Mouse (Mus musculus): Measurements from ENCODE around the gene Vti1b.
"Not testable (repeated sequence)": the region's sequence is repeated elsewhere in the genome, so short reads cannot be mapped to it uniquely, and the experiment has no call there.

Gene Vti1b

DNA sequence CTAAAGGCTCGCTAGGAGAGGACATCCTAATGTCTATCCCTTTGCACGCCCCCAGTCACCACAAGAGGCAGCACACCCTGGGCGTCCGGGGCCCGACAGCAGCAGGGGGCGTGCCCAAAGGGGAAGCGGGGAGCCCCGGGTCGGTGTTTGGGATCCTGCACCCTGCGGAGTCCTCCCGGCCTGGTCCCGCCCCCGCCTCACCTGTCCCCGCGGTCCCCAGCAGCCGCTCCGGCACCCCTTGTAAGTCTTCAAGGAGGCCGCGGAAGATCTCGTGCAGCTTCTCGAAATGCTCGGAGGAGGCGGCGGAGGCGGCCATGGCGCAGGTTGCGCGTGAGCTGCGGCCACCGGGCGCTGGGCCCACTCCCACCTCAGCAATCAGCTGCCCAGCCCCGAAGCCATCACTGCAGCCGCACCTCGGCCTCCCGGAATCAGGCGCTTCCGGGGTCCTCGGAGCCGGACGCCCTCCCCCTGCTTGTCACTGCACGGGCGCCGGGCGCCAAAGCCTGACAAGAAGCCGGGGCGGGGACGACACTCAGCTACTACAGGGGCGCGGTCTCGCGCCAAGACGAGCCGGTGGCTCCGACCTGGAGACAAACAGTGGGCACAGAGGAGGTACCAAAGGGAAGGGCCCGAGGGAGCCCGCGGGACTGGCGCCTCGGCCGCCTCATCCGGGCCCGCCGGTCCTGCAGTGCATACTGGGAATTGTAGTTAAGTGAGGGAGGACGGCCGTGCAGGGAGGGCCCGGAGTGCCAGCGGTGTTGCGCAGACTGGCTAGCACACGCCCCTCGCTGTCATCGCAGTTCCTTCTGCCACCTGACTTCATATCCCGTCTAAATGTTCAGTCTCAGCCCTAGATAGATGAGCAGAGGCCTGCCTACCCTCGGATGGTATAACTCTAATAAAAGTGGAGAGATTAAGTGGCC, at the start of gene Vti1b:
TSS of gene Vti1b (minus strand) at position 649 of the 923 bp plus-strand sequence.
- DNase-seq = peak; percentile 95

DNA sequence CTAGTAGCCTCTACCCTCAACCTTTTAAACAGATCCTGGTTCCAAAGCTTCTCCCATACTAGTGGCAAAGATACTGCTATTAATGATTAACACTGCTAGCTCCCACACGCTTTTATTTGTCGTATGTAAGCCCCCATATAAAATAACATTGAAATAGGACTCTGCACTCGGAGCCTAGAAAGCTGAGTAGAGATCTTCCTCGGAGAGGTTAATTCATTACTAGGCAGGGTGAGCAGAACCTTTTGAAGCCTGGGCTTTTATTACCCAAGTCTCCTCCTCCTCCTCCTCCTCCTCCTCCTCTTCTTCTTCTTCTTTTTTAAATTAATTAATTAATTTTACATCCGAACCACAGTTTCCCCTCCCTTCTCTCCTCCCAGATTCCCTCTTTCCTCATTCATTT, 45.0 kb upstream of the Vti1b start:
- DNase-seq = no peak

DNA sequence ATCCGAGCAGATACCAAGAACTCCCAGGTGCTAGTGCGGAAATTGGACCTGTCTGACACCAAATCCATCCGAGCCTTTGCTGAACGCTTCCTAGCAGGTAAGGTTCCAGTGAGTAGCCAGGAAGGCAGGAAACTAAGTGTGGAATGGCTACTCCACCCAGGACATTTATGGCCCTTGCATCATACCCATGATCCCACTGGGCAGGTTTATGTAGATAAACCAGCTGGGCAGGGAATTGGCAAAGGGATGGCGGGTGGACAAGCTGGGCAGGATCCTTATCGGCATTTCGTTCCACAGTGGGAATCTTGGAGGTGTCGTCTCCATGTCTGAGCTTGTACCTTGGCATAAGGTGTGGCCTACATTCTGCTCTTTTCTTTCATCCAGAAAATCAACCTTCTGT, 39.0 kb upstream of the Vti1b start:
- DNase-seq = no peak

DNA sequence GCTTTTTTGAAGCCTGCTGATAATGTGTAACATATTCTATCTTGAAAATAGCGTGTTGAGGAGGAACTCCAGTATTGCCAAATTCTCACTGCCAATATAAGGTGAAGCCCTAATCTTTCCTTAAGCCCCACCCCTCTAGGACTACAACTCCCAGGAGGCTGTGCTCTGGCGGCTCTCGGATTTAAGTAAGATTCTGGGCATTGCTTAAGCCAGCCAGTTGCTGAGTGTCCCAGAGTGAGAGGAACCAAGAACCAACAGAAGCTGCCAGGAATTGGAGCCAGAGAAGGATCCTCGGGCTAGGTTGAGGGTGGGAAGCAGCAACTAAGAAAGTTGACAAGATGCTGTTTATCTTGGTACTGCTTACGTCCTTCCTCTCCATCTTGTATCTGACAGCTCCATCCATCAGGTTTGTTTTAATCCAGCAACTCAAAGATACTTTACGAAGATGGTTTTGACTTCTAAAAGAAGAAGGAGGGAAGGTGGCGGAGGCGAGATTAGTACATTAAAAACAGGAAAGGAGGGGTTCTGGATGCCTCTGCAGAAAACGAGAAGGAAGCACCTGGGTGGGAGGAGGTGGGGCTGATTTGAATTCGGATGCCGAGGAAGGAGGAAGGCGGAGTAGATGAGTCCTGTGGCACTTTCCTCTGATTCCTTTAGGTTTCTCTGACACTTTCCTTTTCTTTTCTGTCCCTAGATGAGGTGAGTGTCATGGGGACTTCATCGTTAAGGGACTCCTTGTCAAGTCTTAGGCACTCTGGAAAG, 36.4 kb upstream of the Vti1b start, which contains the start of gene Rdh12:
TSS of gene Rdh12 (plus strand) at position 212 of the 762 bp plus-strand sequence.
- DNase-seq = peak; percentile 38

DNA sequence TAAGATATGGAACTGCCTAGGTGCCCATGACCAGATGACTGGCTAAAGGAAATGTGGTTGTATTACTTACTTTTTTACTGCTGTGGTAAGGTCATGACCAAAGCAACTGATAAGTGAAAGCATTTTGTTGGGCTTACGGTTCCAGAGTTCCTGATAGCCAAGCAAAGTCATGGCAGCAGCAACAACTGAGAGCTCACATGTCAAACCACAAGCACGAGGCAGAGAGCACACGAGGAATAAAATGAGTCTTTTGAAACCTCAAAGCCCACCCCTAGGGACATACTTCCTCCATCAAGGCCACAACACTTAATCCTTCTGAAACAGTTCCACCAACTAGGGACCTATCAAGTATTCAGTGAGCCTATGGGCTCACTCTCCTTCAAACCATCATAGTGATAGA, 29.4 kb upstream of the Vti1b start:
- no peak for DNase-seq

DNA sequence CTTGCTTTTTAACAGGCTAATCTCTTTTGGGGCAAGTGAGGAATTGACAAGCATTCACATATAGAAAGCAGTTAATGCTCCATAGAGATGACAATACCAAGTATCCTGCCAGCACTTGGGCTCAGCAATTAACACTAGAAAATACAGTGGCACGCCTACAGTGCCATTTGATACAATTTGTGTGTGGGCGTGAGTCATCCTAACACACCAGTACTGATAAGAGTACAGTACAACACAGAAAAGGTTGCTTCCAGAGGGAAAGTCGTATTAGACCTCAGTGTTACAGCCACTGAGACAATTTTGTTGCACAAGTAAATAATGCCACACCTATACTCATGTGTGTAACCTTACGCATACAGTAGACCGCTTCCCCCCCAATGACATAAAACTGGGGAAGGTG, 24.6 kb upstream of the Vti1b start:
- no peak for DNase-seq

DNA sequence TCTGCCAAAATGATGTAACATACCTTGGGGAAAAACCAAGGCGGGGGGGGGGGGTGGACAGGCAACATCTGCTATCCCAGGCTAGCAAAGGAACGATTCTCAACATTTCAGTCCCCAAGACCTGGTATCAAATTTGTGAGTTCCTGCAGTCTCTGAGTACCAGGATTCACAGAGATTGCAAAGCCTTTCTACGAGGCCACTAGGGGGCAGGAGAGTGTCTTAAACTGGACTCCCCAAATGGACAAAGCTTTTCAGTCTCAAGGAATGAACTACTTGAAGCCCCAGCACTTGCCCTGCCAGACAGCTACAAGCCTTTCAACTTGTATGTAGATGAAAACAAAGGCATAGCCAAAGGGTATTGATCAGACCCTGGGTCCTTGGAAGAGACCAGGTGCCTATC, 21.0 kb upstream of the Vti1b start:
- peak; percentile 45 for DNase-seq

DNA sequence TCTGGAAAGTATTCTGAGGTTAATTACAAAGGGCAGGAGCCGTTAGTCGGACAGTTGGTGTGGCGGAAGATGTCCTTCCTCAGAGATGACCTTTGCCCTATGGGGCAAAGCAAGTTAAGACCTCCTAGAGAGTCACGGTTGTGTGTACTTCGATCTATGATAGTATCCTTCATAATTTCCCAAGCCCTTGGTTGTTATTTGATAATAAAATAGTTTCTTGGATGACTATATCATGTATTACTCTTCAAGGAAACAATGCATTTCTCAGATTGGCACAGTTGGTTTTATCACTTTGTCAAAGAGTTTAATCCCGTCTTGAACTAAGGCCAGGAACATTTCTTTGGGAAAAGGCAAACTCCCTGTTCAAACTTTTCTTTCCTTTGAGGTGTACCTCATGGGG, 19.7 kb upstream of the Vti1b start, which contains the start of gene Rdh11:
TSS of gene Rdh11 (minus strand) at position 101 of the 400 bp plus-strand sequence.
- DNase-seq = no peak

DNA sequence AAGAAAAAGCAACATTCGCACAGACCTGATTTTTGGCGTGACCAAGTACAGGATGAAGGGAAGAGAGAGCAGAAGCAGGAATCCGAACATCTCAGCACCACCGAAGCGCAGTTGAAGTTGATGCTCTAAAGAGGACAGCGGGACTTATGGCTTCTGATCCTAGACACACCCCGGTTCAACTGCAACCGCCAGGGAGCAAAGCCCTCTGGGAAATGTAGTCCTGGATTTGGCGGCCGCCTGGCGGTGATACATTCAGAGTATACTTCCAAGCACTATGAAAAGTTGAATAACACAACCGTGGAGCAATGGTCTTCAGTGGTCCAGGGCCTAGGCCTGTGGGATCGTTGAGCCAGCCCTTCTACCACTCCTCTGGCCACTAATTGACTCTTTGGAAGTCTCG, 19.2 kb upstream of the Vti1b start:
- DNase-seq = peak; percentile 76

DNA sequence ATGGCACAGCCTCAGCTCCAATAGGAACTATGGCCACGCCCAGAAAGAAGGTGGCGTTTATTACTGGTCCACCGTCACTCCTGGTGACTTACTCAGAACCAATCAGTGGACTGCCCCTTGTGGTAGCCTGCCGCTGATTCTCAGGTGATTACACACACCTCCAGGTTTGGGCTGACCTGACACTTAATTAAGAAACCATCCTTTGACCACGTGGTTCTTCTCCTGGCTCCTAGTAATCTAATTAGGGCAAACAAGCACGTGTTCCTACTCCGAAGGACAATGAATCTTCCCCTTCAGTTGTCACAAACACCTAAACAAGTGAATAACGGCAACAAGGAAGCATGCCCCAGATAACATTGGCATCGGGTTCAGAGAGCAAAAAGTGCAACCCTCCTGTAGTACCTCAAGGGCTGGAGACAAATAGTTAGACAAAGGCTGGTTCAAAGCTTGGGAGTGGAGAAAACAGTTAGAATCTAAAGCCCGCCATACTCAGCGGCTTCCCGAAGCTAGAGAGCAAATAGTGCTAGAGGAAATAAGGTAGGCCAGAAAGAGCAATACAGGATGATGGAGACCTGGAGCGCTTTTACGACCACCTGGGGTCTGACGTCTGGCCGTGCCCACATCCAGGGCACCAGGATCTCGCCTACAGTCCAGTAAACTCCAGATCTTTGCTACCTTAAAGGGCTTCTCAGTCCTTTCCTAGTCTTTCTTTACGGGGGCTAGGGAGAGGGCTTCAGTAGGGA, 18.6 kb upstream of the Vti1b start:
- DNase-seq = peak; percentile 45

DNA sequence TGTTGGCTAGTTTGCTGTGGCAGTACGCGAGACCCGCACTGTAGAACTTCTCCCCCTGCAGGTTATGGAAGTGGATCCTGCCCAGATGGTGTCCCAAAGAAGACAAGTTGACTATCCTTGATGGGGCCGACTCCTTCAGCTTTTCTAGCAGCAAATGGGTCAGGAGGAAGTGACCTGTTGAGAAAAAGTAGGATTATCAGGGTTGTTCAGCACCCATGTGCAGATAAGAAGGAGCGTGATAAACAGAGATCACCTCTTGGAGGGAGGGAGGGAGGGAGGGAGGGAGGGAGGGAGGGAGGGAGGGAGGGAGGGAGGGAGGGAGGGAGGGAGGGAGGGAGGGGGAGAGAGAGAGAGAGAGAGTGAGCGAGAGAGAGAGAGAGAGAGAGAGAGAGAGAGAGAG, 12.7 kb upstream of the Vti1b start:
- not testable (repeated sequence) for DNase-seq

DNA sequence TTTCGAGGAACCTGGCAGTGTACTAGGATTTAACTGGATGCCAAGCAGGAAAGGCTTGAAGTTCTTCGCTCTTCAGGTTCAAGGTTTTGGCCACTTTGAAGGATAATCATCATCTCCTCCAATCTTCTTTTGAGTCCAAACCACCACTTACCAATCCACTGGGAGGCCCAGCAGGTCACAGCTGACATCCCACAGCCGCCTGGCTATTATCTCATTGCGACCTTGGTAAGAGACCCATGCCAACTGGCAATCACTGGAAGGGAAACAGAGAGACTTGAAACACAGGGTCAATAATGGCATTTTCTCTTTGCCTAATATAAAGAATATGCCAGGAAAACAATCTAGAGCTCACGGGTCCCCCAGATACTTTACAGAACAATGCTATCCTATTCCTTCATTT, 3.5 kb upstream of the Vti1b start:
- DNase-seq = no peak

DNA sequence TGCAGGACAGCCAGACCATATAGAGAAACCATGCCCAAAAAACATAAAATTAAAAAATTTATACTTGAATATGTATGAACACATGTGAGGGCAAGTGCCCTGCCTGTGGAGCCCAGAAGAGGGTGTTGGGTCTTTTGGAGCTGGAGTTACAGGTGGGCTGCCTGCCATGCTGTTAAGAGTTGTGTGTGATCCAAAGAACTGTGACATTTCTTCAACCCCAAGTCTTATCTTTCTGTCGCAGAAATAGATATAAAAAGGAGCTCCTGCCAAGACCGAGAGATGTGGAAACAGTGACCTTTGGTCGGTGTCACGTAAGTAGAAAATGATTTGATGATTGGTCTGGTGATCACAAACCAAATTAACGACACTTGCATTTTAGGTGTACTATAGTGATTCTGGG, 1.3 kb upstream of the Vti1b start:
- no peak for DNase-seq

DNA sequence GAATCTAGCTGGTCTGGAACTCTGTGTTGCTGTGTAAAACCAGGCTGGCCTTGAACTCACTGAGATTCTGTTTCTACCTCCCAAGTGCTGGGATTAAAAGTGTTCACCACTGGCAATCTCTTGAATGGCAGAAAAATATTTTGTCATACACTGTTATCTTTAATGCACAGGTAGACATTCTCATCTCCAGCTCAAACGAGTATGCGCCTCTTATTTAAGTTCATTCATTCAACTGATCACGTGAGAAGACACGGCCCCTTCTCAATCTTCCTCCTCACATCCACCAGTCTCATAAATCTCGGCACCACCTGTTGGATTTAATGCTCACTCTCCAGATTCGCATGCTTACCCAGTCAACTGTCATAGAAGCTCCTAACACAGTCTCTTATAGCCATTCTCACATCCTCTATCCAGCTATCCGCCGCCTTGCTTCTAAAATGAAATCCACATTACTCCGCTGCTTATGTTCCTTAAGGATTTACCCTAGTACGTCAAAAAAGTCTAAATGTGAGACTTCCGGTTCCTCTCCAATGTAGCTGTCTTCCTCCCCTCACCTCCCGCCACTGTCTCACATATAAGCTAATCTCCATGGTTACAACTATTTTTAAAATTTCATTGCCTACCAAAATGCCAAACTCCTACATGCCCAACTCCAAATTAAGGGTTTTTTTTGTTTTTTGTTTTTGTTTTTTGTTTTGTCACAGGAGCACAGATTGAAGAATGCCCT, 1.0 kb downstream of the Vti1b start:
- peak; percentile 20 for DNase-seq

DNA sequence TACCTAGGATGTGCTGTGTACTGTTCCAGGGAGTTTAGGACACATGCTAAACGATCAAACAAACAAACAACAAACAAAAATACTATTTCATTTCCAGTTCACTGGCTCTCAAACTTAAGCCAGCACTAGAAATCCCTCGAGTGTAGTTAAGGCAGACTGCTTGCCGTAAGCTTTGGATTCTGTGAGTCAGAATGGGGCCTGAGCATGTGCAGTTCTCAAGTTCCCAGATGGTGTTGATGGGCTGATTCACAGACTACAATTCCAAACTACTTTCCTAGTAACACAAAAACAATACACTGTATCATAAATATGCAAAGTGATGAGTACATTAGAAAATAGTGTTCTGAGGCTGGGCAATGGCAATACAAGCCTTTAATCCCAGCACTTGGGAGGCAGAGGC, 2.0 kb downstream of the Vti1b start:
- DNase-seq = peak; percentile 34

DNA sequence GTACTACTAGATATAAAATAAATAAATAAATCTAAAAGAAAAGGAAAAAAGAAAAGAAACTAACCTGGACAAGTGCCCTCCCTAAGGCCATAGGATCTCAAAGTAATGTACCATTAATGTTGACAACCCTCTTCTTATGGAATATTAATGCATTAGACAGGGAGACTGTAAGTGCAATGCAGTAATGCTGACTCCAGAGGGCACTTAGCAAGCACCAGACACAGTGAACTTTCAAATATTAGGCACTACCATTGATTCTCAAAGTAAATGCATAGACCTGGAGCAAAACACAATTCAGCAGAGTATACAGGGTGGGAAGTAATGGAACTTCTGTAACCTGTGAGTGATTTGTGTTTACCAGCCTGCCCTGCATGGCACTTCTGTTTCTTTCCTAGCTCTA, 3.3 kb downstream of the Vti1b start:
- no peak for DNase-seq

DNA sequence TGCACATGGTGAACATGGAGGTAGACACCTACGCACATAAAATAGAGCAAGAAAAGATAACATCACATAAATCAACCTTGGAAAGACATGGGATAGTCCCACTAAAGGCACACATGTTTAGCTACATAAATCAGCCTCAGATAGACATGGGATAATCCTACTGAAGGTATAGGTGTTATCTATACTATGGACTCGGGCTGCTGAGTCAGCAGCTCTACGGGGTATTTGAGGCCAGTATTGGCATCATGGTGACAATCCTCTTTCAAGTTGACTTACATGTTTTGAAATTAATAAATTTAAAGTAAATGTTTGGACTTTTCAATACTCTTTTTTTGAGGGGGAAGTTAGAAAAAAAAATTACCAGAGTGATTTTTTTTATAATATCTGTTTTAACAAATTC, 9.6 kb downstream of the Vti1b start:
- DNase-seq = no peak

DNA sequence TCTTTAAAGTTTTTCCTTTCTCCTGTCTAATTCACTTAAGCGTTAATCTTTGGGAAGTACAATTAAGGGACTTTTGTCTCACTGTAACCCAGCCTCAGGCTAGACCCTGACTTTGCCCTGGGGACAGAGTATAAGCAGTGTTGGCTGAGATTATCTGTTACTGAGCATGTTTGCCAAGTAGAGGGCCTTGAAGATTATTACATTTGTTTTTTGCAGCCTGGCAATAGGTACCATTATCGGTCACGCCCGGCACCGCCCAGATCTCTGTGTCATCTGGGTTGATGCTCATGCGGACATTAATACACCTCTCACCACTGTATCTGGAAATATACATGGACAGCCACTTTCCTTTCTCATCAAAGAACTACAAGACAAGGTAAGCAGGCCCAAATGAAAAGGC, 22.8 kb downstream of the Vti1b start:
- DNase-seq = no peak

DNA sequence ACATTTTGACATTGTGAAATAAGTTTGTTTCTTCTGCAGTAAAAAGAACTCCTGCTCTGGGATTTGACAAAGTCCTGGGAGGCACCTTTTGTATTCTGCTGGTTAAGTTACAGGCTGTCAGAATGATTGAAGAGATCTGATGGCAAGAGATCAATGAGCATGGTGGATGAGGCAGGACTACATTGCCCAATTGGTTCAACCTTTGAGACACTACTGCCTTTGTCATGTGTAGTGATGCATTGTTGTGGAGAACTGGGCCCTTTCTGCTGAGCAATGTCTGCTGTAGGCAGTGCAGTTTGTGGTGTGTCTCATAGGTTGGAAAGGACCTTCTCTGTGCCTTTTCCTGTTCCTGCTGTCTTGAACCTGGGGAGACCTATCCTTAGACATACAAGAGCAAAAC, 31.1 kb downstream of the Vti1b start:
- no peak for DNase-seq

DNA sequence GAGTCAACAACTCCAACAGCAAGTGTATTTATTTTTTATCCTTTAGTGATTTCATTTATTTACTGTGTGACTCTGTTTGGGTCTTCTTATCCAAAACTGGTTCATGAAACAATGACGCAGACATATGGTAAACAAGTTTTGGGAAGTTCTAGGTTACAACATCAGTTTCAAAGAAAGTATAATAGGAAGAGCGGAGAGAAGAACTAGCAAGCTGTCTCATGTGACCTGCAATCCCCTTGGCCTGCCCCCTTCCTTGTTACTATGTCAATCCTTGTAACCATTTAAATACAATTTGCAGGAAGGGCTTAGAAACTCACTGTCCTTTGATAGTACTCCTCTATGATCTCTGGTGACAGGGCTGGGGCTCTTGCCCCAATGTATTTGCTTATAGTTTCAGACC, 31.7 kb downstream of the Vti1b start:
- DNase-seq = no peak

DNA sequence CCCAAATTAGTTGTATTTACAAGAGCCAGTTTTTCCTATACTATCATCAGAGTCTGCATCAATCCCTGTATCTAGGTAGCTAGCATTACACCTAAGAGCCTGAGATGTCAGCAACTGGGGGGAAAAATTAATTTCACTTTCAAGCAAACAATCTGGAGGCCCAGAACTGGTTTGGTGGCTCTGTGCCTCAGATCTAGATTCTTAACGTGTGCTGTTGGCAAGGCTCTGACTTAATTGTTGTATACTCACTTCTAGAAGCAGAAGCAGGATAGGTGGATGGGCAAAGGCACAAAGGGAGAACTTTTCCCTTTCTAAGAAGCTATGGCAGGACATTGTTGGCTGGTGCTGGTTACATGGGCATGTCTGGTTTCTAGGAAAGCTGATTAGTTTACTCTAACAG, 33.0 kb downstream of the Vti1b start:
- no peak for DNase-seq

DNA sequence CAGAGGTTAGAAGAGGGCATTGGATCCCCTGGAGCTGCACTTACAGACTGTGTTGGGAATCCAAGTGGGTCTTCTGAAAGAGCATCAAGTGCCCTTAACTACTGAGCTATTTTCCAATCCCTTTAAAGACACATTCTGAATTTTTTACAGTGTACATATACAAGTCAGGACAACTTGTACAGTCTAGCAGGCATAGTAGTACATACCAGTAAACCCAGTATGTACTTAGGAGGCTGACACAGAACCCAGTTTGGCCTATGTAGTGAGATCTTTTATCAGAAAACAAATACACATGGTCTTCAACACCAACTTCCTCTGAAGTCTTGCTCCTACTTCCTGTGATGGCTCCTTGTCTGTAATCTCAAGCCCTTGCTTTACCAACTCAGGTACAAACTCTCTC, 33.5 kb downstream of the Vti1b start:
- DNase-seq = no peak

DNA sequence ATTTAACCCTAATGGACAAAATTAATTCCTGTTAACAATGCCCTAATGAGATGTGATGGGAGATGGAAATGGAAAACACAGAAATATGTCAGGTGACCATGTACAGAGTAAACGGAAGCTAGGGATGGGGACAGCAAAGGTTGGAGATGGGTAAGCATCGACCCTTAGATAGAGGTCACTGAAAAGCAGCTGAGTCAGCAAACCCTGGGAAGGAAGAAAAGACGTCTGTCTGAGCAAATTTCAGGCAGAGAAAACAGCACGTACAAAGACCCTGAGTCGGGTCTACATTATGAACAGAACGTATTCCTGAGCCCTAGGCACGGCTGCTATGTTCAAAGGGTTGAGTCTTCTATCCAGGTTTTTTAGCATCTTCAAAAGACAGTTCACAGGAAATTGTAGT, 35.5 kb downstream of the Vti1b start:
- no peak for DNase-seq

All from right cerebral cortex, postnatal 25 days (tissue).